Mouse (Mus musculus): ENCODE data around the gene Myo1a. TPM values are rescaled to one million over a fixed set of nuclear protein-coding genes. Genes with fewer than 3 reads are reported as not detected.

The Myo1a gene
- total and polyA plus RNA-seq, 2 experiments from 2014 or later = 0.04 TPM; not detected in 1

DNA sequence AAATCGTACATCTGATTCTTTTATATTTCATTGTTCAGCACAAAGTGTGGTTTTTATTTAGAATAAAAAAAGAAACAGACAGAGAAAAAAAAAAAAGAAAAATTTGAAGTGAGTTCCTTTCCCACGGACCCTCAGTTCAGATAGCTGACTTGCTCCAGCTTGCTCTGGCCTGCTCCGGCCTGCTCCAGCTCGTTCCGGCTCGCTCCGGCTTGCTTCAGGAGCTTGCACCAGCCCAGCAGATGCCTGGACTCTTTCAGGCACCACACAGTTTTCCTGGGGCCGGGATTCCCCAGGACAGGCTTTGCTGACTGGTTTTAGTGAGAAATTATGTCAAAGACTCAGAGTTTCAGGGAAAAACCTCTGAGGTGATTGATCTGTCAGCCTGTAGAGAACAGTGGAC, 42.3 kb downstream of the Myo1a start:
- Histone ChIP-seq H3K4me2 (ENCODE audit: low read depth, low read length) (0 out of 2 replicates have a peak overlapping the region, but pooled peaks have one; percentile 2), H3K27ac (ENCODE audit: low read depth) (no peak overlapping the region), H3K9me3 (replicated peaks; ENCODE audit: control insufficient read depth, low read length) (no peaks in the 10 kb centered on the region), H3K4me1 (ENCODE audit: control insufficient read depth, insufficient read depth) (no peaks in the 10 kb centered on the region; the same call in 1 of the 2 replicates), H3K36me3 (replicated peaks; ENCODE audit: control insufficient read depth, insufficient read depth, low read length) (peaks cover 51% of the 10 kb centered on the region), H3K9ac (replicated peaks; ENCODE audit: low read depth, low read length) (no peak overlapping the region), H3K27me3 (ENCODE audit: control insufficient read depth, insufficient read depth, low read length) (no peaks in the 10 kb centered on the region), H3K4me3 (ENCODE audit: low read depth, low read length) (no peak overlapping the region)
- TF ChIP-seq EP300 (IDR thresholded peaks at IDR 0.05; ENCODE audit: low read depth) (no peak), CTCF (IDR thresholded peaks at IDR 0.05; ENCODE audit: low read depth) (no peak)
- WGBS = 81% methylated on average over 8 of the region's 8 CpGs
- no peak for DNase-seq (ENCODE audit: low spot score)
- no peak for ATAC-seq (ENCODE audit: insufficient read depth, low read depth)

DNA sequence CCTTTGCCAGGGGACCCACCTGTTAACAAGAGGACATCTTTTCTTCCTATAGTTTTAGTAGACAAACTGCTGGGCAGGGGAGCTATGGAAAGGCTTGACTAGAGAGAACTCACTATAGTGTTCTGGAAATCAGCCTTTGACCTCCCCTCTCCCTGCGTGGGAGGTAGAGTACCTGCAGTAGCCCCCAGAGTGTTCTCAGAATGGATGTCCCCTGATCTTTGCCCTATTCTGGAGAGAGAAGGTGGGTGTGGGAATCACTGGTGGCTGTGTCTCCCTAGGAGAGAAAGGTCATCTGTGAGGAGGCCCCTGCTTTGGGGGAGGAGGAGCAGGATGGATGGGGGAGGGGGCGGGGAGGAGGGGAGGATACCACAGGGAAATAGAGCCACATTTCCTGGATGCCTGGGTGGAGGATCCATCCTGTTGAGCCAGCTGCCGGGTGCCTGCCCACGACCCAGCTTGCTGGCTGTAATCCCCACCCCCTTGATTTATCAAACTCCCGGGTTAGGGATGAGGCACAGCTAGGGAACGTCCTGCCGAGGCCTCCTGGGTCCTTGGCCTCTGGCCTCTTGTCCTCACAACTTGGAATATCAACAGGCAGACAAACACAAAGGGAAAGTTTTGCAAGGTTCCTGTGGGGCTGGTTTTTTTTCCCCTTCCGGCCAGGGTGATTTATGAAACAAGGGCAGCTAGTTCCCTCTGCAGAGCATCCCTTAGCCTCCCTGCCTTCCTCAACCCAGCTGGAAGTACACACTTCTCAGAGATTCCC, 44.1 kb downstream of the Myo1a start:
- no peak overlapping the region for H3K9ac ChIP-seq (replicated peaks; ENCODE audit: low read depth, low read length)
- ATAC-seq (ENCODE audit: insufficient read depth, low read depth) (peak; percentile 37), DNase-seq (ENCODE audit: low spot score) (no peak)
- no peaks in the 10 kb centered on the region for H3K27me3 ChIP-seq (ENCODE audit: control insufficient read depth, insufficient read depth, low read length)
- 6% methylated on average over 8 of the region's 8 CpGs for WGBS
- peak overlapping the region; percentile 57 for H3K4me2 ChIP-seq (ENCODE audit: low read depth, low read length)
- H3K4me1 ChIP-seq (ENCODE audit: control insufficient read depth, insufficient read depth) = no peaks in the 10 kb centered on the region; the same call in 1 of the 2 replicates
- no peaks in the 10 kb centered on the region for H3K9me3 ChIP-seq (replicated peaks; ENCODE audit: control insufficient read depth, low read length)
- H3K36me3 ChIP-seq (replicated peaks; ENCODE audit: control insufficient read depth, insufficient read depth, low read length) = peaks cover 34% of the 10 kb centered on the region
- H3K4me3 ChIP-seq (ENCODE audit: low read depth, low read length) = peak overlapping the region; percentile 39
- TF ChIP-seq CTCF (IDR thresholded peaks at IDR 0.05; ENCODE audit: low read depth) = no peak
- no peak for TF ChIP-seq EP300 (IDR thresholded peaks at IDR 0.05; ENCODE audit: low read depth)
- peak overlapping the region; percentile 52 for H3K27ac ChIP-seq (ENCODE audit: low read depth)

DNA sequence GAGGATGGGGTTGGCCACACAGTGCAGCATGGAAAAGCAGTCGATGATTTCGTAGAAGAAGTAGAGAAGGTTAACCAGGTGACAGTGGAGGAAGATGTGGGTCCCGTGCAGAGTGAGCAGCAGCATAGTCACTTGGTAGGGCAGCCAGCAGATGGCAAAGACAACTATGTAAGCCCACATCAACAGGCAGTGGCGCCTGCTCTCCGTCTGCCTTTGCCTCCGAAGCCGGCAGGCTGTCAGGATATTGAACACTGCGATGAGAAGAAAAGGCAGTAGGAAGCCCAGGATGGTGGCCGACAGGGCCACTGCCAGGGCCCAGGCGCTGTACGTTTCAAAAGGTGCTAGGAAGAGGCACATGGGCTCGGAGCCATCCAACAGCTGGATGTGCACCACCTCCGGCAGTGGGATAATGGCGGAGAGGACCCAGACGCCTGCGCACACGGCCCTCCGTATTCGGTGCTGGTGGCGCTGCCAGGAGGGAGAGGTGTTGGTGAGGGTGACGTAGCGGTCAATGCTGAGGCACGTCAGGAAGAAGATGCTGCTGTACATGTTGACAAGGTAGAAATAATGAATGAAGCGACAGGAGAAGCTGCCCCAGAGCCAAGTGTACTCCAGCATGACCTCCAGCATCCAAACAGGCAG, 45.3 kb downstream of the Myo1a start:
- H3K4me3 ChIP-seq (ENCODE audit: low read depth, low read length) = peak overlapping the region; percentile 39
- ATAC-seq (ENCODE audit: insufficient read depth, low read depth) (no peak), DNase-seq (ENCODE audit: low spot score) (no peak)
- peaks cover 23% of the 10 kb centered on the region; the same call in 1 of the 2 replicates for H3K36me3 ChIP-seq (replicated peaks; ENCODE audit: control insufficient read depth, insufficient read depth, low read length)
- peak overlapping the region; percentile 52 for H3K27ac ChIP-seq (ENCODE audit: low read depth)
- H3K4me1 ChIP-seq (ENCODE audit: control insufficient read depth, insufficient read depth) = peaks cover 6% of the 10 kb centered on the region; the same call in 1 of the 2 replicates
- H3K27me3 ChIP-seq (ENCODE audit: control insufficient read depth, insufficient read depth, low read length) = no peaks in the 10 kb centered on the region
- H3K9me3 ChIP-seq (replicated peaks; ENCODE audit: control insufficient read depth, low read length) = no peaks in the 10 kb centered on the region
- WGBS = 34% methylated on average over 24 of the region's 24 CpGs
- H3K9ac ChIP-seq (replicated peaks; ENCODE audit: low read depth, low read length) = peak overlapping the region; percentile 50
- peak overlapping the region; percentile 57 for H3K4me2 ChIP-seq (ENCODE audit: low read depth, low read length)
- no peak for TF ChIP-seq EP300 (IDR thresholded peaks at IDR 0.05; ENCODE audit: low read depth)
- TF ChIP-seq CTCF (IDR thresholded peaks at IDR 0.05; ENCODE audit: low read depth) = no peak

DNA sequence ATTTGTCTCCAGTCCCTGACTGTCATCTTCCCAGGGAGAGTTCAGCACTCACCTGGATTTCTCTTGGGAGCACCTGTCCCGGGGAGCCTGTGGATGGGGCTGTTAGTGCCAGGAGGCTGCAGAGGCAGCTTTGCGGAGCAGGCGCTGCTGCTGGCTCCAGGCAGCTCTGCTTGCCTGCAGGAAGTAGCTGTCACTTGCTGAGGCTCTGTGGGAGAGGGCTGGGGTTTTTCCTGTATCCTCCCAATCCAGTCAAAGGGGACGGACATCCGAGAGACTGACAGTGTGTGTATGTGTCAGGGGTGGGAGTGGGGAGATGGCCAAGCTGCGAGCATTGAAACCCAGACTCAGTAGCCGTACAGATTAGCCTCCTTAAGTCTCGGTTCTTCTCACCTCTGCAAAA, 46.6 kb downstream of the Myo1a start, which contains the start of gene Gpr182:
Gene Gpr182 (minus strand): TSS at position 185 of the 400 bp plus-strand sequence.
- peak within 1 kb of the TSS; percentile 39 for H3K4me3 ChIP-seq (ENCODE audit: low read depth, low read length)
- WGBS = 41% methylated on average over 8 of the region's 8 CpGs

DNA sequence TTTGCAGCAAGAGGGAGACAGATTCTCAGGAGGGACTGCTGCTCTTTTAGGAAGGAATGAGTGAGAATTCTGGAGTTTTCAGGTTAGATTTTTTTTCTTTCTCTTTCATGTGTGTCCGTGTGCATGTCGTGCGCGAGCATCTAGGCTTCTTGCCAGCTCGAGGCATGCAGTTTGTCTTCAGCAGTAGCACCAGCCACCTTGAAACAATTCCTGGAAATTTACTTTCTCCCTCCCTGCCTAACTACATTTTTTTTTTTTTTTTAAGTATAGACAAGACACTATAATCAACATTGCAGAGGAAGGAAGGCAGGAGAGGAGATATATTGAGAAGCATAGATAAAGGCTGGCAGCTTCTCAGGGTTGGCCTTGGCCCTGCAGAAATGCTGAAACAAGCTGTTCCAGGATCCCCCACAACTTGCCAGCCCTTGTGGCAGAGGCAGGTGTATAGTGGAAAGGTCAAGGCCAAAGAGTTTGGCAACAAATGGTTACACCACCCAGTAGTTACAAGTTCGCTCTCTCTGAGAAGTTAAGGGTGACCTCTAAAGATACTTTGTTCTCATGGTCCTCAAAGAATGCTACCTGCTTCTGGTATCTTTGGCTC, 49.7 kb downstream of the Myo1a start:
- Histone ChIP-seq H3K9ac (replicated peaks; ENCODE audit: low read depth, low read length) (no peak overlapping the region), H3K4me3 (ENCODE audit: low read depth, low read length) (no peak overlapping the region), H3K4me1 (ENCODE audit: control insufficient read depth, insufficient read depth) (peaks cover 11% of the 10 kb centered on the region; the same call in 1 of the 2 replicates), H3K9me3 (replicated peaks; ENCODE audit: control insufficient read depth, low read length) (no peaks in the 10 kb centered on the region), H3K27me3 (ENCODE audit: control insufficient read depth, insufficient read depth, low read length) (no peaks in the 10 kb centered on the region), H3K4me2 (ENCODE audit: low read depth, low read length) (no peak overlapping the region), H3K36me3 (replicated peaks; ENCODE audit: control insufficient read depth, insufficient read depth, low read length) (no peaks in the 10 kb centered on the region), H3K27ac (ENCODE audit: low read depth) (peak overlapping the region; percentile 54)
- ATAC-seq (ENCODE audit: insufficient read depth, low read depth) (no peak), DNase-seq (ENCODE audit: low spot score) (no peak)
- 40% methylated on average over 6 of the region's 6 CpGs for whole genome bisulfite sequencing
- TF ChIP-seq CTCF (IDR thresholded peaks at IDR 0.05; ENCODE audit: low read depth) (no peak), EP300 (IDR thresholded peaks at IDR 0.05; ENCODE audit: low read depth) (peak; percentile 58; the same call in 1 of the 2 replicates)

More for the DNA sequence above, 46.6 kb downstream of the Myo1a start, which contains the start of gene Gpr182:
- Histone ChIP-seq H3K4me1 (ENCODE audit: control insufficient read depth, insufficient read depth) (peaks cover 11% of the 10 kb centered on the region; the same call in 1 of the 2 replicates), H3K4me2 (ENCODE audit: low read depth, low read length) (peak within 1 kb of the TSS; percentile 57), H3K9me3 (replicated peaks; ENCODE audit: control insufficient read depth, low read length) (no peaks in the 10 kb centered on the region), H3K27me3 (ENCODE audit: control insufficient read depth, insufficient read depth, low read length) (no peaks in the 10 kb centered on the region), H3K9ac (replicated peaks; ENCODE audit: low read depth, low read length) (peak within 1 kb of the TSS; percentile 26; the same call in 1 of the 2 replicates), H3K27ac (ENCODE audit: low read depth) (peak within 1 kb of the TSS; percentile 34; the same call in 1 of the 2 replicates), H3K36me3 (replicated peaks; ENCODE audit: control insufficient read depth, insufficient read depth, low read length) (peaks cover 12% of the 10 kb centered on the region; the same call in 1 of the 2 replicates)
- peak; percentile 63 for DNase-seq (ENCODE audit: low spot score)
- TF ChIP-seq CTCF (IDR thresholded peaks at IDR 0.05; ENCODE audit: low read depth) (no peak), EP300 (IDR thresholded peaks at IDR 0.05; ENCODE audit: low read depth) (no peak)
- peak; percentile 62 for ATAC-seq (ENCODE audit: insufficient read depth, low read depth)
